12 mouse cellular contexts compared by ENCODE assay signal in genomic region chr5:63874880-63875279, GRCm38 (mm10).
DNase-seq lines count a peak whose midpoint lies in the region; ATAC-seq and TF ChIP-seq lines count a peak whose summit lies in the region.
"Had no signal": no experiment of that assay in that cellular context is flagged by ENCODE, and none has a peak within 500 bp of the region (broad histone marks: within the 10 kb centered on the region; RNA-seq: fewer than 3 reads in every experiment).

No protein-coding gene starts in this region.

- no peaks in the 10 kb centered on the region for H3K27me3 ChIP-seq in heart, postnatal 0 days (ENCODE audit: control insufficient read depth, insufficient read depth, low read length)
- no peaks in the 10 kb centered on the region for H3K27me3 ChIP-seq in embryonic facial prominence, embryonic 10.5 days (replicated peaks; ENCODE audit: low read depth, poor library complexity, severe bottlenecking)
- H3K27me3 ChIP-seq: CH12.LX; limb, embryonic 13.5 days had no signal

- H3K9ac ChIP-seq in heart, postnatal 0 days (replicated peaks; ENCODE audit: low read depth, low read length): no peak overlapping the region
- H3K9ac ChIP-seq: limb, embryonic 13.5 days had no signal

- no peaks in the 10 kb centered on the region for H3K36me3 ChIP-seq in heart, postnatal 0 days (replicated peaks; ENCODE audit: control insufficient read depth, insufficient read depth, low read length)
- no peaks in the 10 kb centered on the region for H3K36me3 ChIP-seq in embryonic facial prominence, embryonic 10.5 days (replicated peaks)
- H3K36me3 ChIP-seq: limb, embryonic 13.5 days had no signal

- H3K4me2 ChIP-seq in heart, postnatal 0 days (ENCODE audit: low read depth, low read length): no peak overlapping the region
- H3K4me2 ChIP-seq: limb, embryonic 13.5 days had no signal

- no peak for TF ChIP-seq EP300 in heart, postnatal 0 days (IDR thresholded peaks at IDR 0.05; ENCODE audit: low read depth)

- ATAC-seq in heart, postnatal 0 days (ENCODE audit: insufficient read depth, low read depth): peak; percentile 63; the same call in 1 of the 2 replicates

- H3K27ac ChIP-seq in heart, postnatal 0 days (ENCODE audit: low read depth): no peak overlapping the region
- peak overlapping the region; percentile 63 for H3K27ac ChIP-seq in embryonic facial prominence, embryonic 10.5 days (replicated peaks)
- H3K27ac ChIP-seq: limb, embryonic 13.5 days had no signal

- DNase-seq in heart, postnatal 0 days (ENCODE audit: low spot score): no peak
- no peak for DNase-seq in heart, adult 9 months (ENCODE audit: low spot score in 2 of 2)
- DNase-seq in embryonic facial prominence, embryonic 10.5 days (ENCODE audit: low spot score): peak; percentile 50
- DNase-seq in kidney, postnatal 4 days: peak; percentile 61 to 71
- DNase-seq in mesoderm, embryonic 11.5 days (ENCODE audit: low read depth, low spot score): peak; percentile 29
- DNase-seq in adrenal gland, adult 2 months: no peak
- DNase-seq in adrenal gland, postnatal 36 days: no peak
- DNase-seq in ovary, postnatal 10 days (ENCODE audit: low spot score): no peak
- DNase-seq: cerebellum, adult 11 months; retina, postnatal 1 day had no signal

- no peak overlapping the region for H3K4me3 ChIP-seq in heart, postnatal 0 days (ENCODE audit: low read depth, low read length)
- no peak overlapping the region for H3K4me3 ChIP-seq in embryonic facial prominence, embryonic 10.5 days
- H3K4me3 ChIP-seq: limb, embryonic 13.5 days had no signal

- no peaks in the 10 kb centered on the region for H3K4me1 ChIP-seq in heart, postnatal 0 days (ENCODE audit: control insufficient read depth, insufficient read depth)
- H3K4me1 ChIP-seq in embryonic facial prominence, embryonic 10.5 days: peaks cover 17% of the 10 kb centered on the region

- WGBS in heart, postnatal 0 days: 60% methylated on average over 16 of the region's 16 CpGs
- 59% methylated on average over 16 of the region's 16 CpGs for WGBS in embryonic facial prominence, embryonic 10.5 days

- no peaks in the 10 kb centered on the region for H3K9me3 ChIP-seq in heart, postnatal 0 days (replicated peaks; ENCODE audit: control insufficient read depth, low read length)
- no peaks in the 10 kb centered on the region for H3K9me3 ChIP-seq in embryonic facial prominence, embryonic 10.5 days
- H3K9me3 ChIP-seq: limb, embryonic 13.5 days had no signal

- TF ChIP-seq CTCF in heart, postnatal 0 days (IDR thresholded peaks at IDR 0.05; ENCODE audit: low read depth): no peak

Comparison
In these comparisons a context has a peak if more than half of its experiments do, and no peak if none do; other contexts are left out.
1. DNase-seq: peak in embryonic facial prominence, embryonic 10.5 days (single experiment), kidney, postnatal 4 days (2 of 2) and mesoderm, embryonic 11.5 days (single experiment); none in heart, postnatal 0 days (single experiment), heart, adult 9 months (0 of 2), adrenal gland, adult 2 months (single experiment), adrenal gland, postnatal 36 days (0 of 2) and ovary, postnatal 10 days (single experiment).